Mouse (Mus musculus) intestine, embryonic 15.5 days (tissue): ENCODE measurements around the gene Slx1b. TPM values are rescaled to one million over a fixed set of nuclear protein-coding genes. Genes with fewer than 3 reads are reported as not detected.

ENCODE experiments used
- ATAC-seq: fragments of 200-750 bp; cut with Nextera tagmentation; 2 replicates; pipeline ENCODE4 v1.8.0; 2017; ENCODE audit warnings: moderate TSS enrichment, moderate library complexity
- H3K27ac ChIP-seq: fragments of 300-500 bp; sonication (generic); 2 replicates; pipeline ENCODE4 v1.5.1; 2015; ENCODE audit warnings: mild to moderate bottlenecking, inconsistent platforms
- H3K27me3 ChIP-seq: fragments of 300-500 bp; sonication (generic); replicated peaks from 2 replicates; pipeline ENCODE4 v1.6.1; 2015; ENCODE audit warnings: inconsistent platforms
- H3K36me3 ChIP-seq: fragments of 300-500 bp; sonication (generic); 2 replicates; pipeline ENCODE4 v1.6.1; 2015; ENCODE audit warnings: inconsistent platforms
- H3K4me1 ChIP-seq: fragments of 300-500 bp; sonication (generic); replicated peaks from 2 replicates; pipeline ENCODE4 v1.6.1; 2015; ENCODE audit warnings: inconsistent platforms
- H3K4me2 ChIP-seq: fragments of 300-500 bp; sonication (generic); replicated peaks from 2 replicates; pipeline ENCODE4 v1.6.1; 2015; ENCODE audit warnings: mild to moderate bottlenecking, inconsistent platforms
- H3K4me3 ChIP-seq: fragments of 300-500 bp; sonication (generic); replicated peaks from 2 replicates; pipeline ENCODE4 v1.5.1; 2015; ENCODE audit warnings: inconsistent platforms
- H3K9ac ChIP-seq: fragments of 300-500 bp; sonication (generic); 2 replicates; pipeline ENCODE4 v1.6.1; 2015; ENCODE audit warnings: inconsistent platforms
- H3K9me3 ChIP-seq: fragments of 300-500 bp; sonication (generic); 2 replicates; pipeline ENCODE4 v1.6.1; 2016; ENCODE audit warnings: inconsistent platforms
- WGBS: fragments of 180-500 bp; shearing (Covaris S2); methylation state at CpG from one replicate; pipeline ENCODE4 v1.1.7; 2015; 5-methylcytosine and 5-hydroxymethylcytosine counted together
- polyA plus RNA-seq: library from polyadenylated mRNA; unstranded; fragments of >200 nt; fragmentation: Nextera tagmentation; extraction: Ambion mirVana; gene quantifications from 2 replicates; pipeline ENCODE4 v1.2.1, GENCODE M21; 2015

Slx1b gene
- polyA plus RNA-seq, 1 experiment from 2014 or later = 8.1 TPM

DNA sequence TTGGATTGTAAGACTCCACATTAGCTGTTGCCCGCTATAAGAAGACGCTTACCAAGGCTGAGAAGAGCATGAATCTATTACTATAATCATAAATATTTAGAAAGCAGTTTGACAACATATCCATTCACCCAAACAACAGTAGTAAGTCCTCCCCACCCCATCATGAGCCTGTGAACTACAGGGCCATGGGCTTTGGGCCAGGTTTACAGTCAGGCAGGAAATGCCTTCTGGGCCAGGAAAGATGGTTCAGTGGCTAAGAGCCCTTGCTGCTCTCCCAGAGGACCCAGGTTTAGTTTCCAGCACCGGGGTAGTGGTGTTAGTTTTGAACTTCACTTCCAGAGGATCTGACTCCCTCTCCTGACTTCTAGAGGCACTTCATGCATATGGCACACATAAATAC lies 22.0 kb upstream of the Slx1b start:
- Histone ChIP-seq H3K27me3 (no peaks in the 10 kb centered on the region), H3K9ac (no peak overlapping the region), H3K4me1 (no peaks in the 10 kb centered on the region), H3K4me3 (no peak overlapping the region), H3K36me3 (no peaks in the 10 kb centered on the region), H3K4me2 (no peak overlapping the region), H3K27ac (no peak overlapping the region), H3K9me3 (no peaks in the 10 kb centered on the region)
- no peak for ATAC-seq
- 63% methylated on average over 3 of the region's 3 CpGs for WGBS

DNA sequence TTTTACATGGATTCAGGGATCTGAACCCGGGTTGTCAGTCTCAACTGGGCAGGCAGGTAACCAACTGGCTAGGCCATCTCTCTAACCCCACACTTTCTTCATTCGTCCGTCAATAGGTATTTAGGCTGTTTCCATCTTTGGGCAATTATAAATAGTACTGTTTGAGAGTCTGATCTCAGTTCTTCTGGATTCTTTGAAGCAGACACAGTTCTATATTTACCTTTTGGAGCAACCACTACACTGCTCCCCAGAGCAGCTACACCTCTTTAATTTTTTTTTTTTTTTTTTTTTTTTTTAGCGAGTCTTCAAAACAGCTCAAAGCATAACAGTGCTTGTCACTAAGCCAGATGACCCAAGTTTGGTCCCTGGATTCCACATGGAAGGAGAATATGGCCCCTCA lies 20.1 kb upstream of the Slx1b start:
- Histone ChIP-seq H3K4me1 (no peaks in the 10 kb centered on the region), H3K4me3 (no peak overlapping the region), H3K9me3 (no peaks in the 10 kb centered on the region), H3K4me2 (no peak overlapping the region), H3K9ac (no peak overlapping the region), H3K27ac (no peak overlapping the region), H3K36me3 (no peaks in the 10 kb centered on the region), H3K27me3 (no peaks in the 10 kb centered on the region)
- ATAC-seq = no peak
- WGBS = 75% methylated on average over 4 of the region's 4 CpGs

DNA sequence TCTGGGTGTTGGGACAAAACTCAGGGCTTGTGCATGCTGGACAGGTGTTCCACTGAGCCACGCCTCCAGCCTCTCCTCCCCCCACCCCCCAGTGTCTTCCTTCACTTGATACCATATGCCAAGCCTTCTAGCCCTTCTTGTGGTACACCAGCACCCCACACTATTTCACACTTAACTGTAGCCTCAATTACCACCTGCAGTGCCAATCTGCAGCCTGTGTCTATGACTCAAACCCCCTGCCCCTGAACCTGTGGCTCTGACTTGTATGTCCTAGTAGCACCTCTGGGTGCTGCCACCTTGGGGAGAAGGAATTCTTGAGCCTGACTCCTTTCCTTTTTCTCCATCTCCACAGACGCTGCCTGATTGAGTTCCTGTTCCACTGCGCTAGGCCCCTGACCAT lies 16.3 kb upstream of the Slx1b start:
- Histone ChIP-seq H3K9me3 (no peaks in the 10 kb centered on the region), H3K36me3 (no peaks in the 10 kb centered on the region), H3K27me3 (no peaks in the 10 kb centered on the region), H3K4me3 (no peak overlapping the region), H3K4me2 (no peak overlapping the region), H3K27ac (no peak overlapping the region), H3K9ac (no peak overlapping the region), H3K4me1 (no peaks in the 10 kb centered on the region)
- WGBS = 77% methylated on average over 3 of the region's 3 CpGs
- no peak for ATAC-seq

DNA sequence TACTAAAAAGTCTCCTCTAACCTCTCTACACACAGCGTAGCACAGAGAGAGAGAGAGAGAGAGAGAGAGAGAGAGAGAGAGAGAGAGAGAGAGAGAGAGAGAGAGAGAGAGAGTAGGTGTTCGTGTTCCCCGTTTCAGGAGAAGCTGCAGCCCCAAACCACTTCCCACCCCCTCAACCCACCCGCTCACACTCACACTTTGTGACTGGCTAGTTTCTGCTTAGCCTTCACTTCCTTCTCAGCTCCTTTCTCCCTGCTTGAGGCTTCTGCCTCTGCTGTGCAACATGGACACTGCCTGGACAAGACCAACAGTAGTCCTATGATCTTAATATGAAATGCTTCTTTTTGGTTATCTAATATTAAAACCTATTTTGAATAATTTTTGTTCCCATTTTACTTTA lies 14.7 kb upstream of the Slx1b start:
- Histone ChIP-seq H3K27ac (no peak overlapping the region), H3K4me3 (no peak overlapping the region), H3K27me3 (peaks cover under 1% of the 10 kb centered on the region; the same call in 1 of the 2 replicates), H3K9ac (no peak overlapping the region), H3K36me3 (no peaks in the 10 kb centered on the region), H3K9me3 (no peaks in the 10 kb centered on the region), H3K4me2 (no peak overlapping the region), H3K4me1 (no peaks in the 10 kb centered on the region)
- 66% methylated on average over 4 of the region's 4 CpGs for WGBS
- no peak for ATAC-seq

DNA sequence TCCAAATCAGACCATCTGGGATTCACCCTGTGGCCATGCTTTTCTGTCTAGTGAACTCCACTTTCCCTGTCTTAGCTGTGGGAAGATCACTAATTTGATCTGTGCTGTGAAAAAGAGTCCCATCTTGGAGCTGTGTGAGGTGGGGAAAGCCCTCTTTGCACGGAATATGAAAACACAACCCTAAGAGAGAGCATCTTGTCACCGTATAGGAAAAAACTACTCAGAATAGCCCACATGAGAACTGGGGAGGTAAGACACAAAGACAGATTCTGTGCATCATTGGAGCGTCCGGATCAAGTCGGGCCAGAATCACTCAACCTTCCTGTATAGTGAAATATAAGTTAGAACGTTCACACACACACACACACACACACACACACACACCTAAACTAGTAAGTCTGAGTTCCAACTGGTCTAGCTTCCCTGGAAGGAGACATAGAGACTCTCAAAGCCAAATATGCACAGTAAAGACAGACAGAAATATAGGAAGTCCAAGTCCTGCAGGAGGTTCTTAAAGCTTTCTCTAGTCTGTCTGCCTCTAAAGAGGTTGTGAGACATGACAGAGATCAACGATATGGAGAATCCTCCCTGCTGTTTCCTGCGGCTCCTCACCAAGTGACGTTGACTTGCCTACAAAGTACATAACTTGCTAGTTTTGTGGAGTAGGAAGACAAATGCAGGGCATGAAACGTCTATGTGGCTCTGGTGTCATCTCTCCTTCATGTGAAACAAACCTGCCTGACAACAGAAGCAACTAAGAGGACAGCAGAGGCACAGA lies 12.8 kb upstream of the Slx1b start:
- H3K4me3 ChIP-seq = no peak overlapping the region
- H3K9me3 ChIP-seq = no peaks in the 10 kb centered on the region
- no peak for ATAC-seq

DNA sequence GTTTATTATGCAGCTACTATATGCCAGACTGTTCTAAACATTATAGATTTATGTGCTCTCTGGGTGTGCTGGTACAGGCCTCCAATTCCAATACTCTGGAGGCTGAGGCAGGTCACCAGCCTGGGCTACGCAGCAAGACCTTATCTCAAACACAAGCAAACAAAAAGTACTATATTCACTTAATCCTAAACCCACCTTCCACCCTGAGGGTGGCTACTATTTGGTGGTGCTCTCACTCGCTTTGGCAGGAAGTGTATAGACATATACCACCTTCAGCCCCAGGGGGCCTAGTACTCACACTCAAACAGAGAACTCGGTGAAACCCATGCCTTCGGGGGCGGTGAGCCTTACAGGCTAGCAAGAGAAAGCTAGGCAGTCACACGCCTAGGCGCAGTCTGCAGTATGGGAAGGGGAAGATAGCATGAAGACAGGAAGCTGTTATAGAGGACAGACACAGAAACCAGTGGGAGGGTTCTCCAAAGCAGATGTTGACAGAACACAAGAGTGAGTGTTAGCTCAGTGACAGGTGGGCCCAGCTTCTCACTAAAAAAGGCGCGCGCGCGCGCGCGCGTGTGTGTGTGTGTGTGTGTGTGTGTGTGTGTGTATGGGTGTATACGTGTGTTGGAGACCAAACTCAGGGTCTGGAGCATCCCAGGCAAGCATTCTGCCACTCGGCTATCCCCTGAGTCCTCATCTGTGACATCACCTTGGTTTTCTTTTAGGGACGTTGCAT lies 12.0 kb upstream of the Slx1b start, which contains the start of gene Coro1a:
Gene Coro1a (minus strand): TSS at position 346 of the 733 bp plus-strand sequence.
- Histone ChIP-seq H3K9me3 (no peaks in the 10 kb centered on the region), H3K4me1 (peaks cover 6% of the 10 kb centered on the region), H3K4me3 (no peak within 1 kb of the TSS), H3K4me2 (no peak within 1 kb of the TSS), H3K36me3 (no peaks in the 10 kb centered on the region), H3K27me3 (peaks cover 22% of the 10 kb centered on the region), H3K27ac (no peak within 1 kb of the TSS), H3K9ac (no peak within 1 kb of the TSS)
- ATAC-seq = no peak
- WGBS = 84% methylated on average over 19 of the region's 19 CpGs

More for the DNA sequence above, 12.8 kb upstream of the Slx1b start:
- H3K27me3 ChIP-seq = peaks cover 19% of the 10 kb centered on the region
- no peak overlapping the region for H3K4me2 ChIP-seq
- WGBS = 80% methylated on average over 10 of the region's 10 CpGs
- peaks cover 6% of the 10 kb centered on the region for H3K4me1 ChIP-seq
- no peaks in the 10 kb centered on the region for H3K36me3 ChIP-seq
- H3K27ac ChIP-seq = no peak overlapping the region
- H3K9ac ChIP-seq = no peak overlapping the region

DNA sequence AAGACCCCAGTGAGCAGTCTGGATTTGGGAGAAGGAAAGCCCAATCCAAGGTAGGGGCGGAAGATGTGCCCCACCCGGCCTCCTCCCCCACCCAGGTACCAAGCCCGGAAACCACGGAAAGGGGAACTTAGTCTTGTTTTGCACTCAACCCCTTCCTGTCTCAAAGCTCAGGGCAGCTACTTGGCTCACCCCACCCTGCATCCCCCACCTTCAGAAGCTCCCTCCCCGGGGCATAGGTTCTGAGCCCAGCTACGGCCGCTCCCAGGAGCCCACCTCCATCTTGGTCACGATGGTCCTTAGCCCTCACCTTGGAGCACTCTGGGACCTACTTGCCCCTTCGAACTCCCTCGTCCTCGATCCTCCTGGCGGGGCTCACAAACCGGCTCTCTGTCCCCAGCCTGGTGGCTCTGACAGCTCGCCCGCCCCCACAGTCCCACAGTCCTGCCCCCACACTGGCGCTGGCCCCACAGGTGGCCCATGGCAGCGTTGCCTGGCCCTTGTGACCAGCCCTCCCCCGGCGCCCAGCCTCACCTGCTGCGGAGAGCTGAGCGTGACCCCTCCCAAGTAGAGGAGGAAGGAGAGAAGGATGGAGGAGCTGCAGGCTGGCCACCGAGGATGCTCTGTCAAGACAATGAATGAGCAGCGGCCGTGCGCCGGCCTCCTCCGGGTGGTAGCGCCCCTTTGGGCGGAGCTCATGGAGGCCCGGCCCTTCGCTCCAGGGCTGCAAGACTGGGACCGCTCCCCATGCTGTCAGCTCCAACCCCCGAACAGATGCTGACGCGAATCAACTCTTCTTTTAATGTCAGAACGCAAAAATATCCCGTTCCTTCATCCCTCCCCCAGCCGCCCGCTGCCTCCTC lies 8.8 kb upstream of the Slx1b start:
- Histone ChIP-seq H3K36me3 (no peaks in the 10 kb centered on the region), H3K27ac (no peak overlapping the region), H3K4me3 (peak overlapping the region; percentile 39), H3K27me3 (peaks cover 22% of the 10 kb centered on the region), H3K4me1 (peaks cover 11% of the 10 kb centered on the region), H3K9me3 (no peaks in the 10 kb centered on the region), H3K9ac (peak overlapping the region; percentile 39), H3K4me2 (peak overlapping the region; percentile 77)
- WGBS = 3% methylated on average over 39 of the region's 39 CpGs
- peak; percentile 82 for ATAC-seq

DNA sequence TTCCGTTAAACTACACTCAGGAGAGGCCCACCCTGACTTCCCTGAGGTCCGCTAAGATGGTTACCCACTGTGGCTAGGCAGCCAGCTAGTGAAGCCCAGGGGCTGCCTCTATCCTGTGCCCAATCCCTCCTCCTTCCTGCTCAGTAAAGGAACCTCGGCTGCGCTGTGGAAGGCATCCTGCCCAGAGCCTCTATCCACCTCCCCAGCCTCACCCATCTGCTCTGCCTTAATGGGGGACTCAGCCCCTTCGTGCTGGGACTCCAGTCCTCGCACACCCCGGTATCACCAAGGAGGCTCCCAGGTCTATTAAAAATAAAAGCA lies 8.1 kb upstream of the Slx1b start:
- H3K9ac ChIP-seq = no peak overlapping the region
- H3K4me2 ChIP-seq = peak overlapping the region; percentile 77; the same call in 1 of the 2 replicates
- ATAC-seq = no peak
- no peaks in the 10 kb centered on the region for H3K9me3 ChIP-seq
- peaks cover 13% of the 10 kb centered on the region for H3K4me1 ChIP-seq
- H3K4me3 ChIP-seq = peak overlapping the region; percentile 39
- no peaks in the 10 kb centered on the region for H3K36me3 ChIP-seq
- WGBS = 19% methylated on average over 7 of the region's 7 CpGs
- no peak overlapping the region for H3K27ac ChIP-seq
- H3K27me3 ChIP-seq = peaks cover 22% of the 10 kb centered on the region

DNA sequence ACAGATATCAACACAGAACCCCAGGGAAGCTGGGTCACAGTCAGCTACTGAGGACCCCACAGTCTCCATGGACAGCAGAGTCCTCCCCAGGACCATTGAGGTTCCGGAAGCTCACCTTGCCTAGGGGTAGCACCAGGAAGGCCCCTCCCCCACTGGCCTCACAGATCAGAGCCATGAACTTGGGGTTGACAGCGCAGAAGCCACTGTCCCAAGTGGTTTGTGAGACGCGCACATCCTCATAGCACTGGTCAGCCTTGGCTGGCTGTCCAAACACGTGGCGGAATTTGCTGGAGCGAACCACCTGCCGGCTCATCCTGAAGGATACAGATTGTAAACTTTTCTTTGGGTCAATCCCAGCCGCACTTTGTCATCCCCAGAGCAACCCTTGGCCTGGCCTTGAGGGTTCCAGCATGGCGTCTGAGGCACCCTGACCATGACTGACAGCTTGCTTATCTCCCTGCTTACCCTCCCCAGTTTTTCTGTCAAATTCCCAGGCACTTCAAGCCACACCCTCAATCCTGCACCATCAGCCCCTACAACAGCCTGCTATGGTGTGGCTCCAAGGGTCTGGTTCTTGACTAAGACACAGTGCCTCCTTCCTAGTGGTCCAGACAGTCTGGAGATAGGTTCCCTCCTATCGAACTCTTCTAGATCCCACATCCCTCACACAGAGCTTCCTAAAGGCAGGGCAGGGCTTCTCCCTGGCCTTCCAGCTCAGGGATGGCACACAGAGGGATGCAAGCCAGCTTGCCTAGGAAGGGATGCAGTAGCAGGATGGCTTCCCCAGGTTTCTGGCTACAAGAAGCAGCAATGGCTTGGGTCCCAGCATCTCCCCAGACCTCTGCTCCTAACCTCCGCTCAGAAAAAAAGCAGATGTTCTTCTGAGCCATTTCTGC lies 7.5 kb upstream of the Slx1b start:
- Histone ChIP-seq H3K4me2 (no peak overlapping the region), H3K9me3 (no peaks in the 10 kb centered on the region), H3K4me1 (peaks cover 13% of the 10 kb centered on the region), H3K36me3 (no peaks in the 10 kb centered on the region), H3K27me3 (peaks cover 22% of the 10 kb centered on the region), H3K4me3 (peak overlapping the region; percentile 39; the same call in 1 of the 2 replicates), H3K27ac (peak overlapping the region; percentile 6; the same call in 1 of the 2 replicates), H3K9ac (no peak overlapping the region)
- 76% methylated on average over 12 of the region's 12 CpGs for WGBS
- no peak for ATAC-seq

DNA sequence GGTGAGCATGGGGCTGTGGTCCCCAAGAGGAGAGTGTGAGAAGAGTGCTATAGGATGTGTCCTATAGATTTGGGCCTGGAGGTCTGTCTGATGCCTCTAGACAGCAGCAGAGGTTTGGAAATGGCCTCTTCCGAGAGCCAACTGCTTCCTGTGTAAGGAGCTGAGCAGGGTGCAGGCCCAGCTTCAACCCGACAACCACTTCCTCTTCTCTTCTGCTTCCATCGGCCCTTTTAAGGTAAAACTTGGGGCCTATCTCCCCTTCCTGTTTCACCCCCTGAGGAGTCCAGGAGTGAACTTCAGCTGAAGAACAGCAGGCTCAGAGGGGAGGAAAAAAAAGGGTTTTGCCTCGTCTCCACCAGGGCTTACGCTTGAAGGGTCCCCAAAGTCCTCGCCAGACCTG lies 6.8 kb upstream of the Slx1b start:
- peak overlapping the region; percentile 6; the same call in 1 of the 2 replicates for H3K27ac ChIP-seq
- no peak for ATAC-seq
- no peaks in the 10 kb centered on the region for H3K9me3 ChIP-seq
- H3K4me1 ChIP-seq = peaks cover 13% of the 10 kb centered on the region
- H3K36me3 ChIP-seq = 0 out of 2 replicates have a peak, but pooled peaks cover 3% of the 10 kb centered on the region
- H3K9ac ChIP-seq = no peak overlapping the region
- 66% methylated on average over 6 of the region's 6 CpGs for WGBS
- H3K27me3 ChIP-seq = peaks cover 22% of the 10 kb centered on the region
- H3K4me3 ChIP-seq = no peak overlapping the region
- H3K4me2 ChIP-seq = no peak overlapping the region

DNA sequence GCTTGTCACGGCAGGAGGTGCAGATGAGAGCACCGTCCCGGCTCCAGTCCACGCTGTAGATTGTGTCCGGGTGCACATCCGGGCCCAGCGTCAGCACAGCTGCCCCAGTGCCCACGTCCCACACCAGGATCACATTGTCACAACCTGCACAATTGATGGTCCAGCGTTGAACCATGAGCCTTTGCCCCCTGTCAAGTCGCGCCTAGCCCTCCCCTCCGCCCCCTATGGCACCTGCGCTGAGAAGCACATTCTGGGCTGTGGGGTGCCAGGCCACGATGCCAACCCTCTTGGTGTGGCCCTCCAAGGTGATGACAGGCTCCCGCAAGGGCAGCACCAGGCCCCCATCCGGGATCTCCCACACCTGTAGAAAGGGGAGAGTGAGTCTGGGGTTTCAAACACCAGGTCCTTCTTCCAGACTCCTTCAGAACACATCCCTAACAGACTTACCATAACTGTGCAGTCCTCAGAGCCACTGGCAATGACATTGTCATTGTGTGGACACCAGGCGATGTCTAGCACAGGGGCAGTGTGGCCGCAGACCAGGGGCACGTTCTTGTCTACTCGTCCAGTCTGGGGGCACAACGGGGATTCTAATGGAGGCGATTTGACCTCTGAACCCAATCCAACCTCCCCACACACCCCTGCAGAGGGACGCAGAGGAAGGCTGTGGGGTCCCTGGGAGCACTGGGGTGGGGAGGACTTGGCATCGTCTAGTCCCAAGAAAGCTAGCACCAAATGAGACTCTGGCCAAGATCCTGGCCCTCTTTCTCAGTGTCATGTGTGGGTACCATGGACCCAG lies 6.2 kb upstream of the Slx1b start:
- Histone ChIP-seq H3K4me3 (0 out of 2 replicates have a peak overlapping the region, but pooled peaks have one; percentile 5), H3K9ac (no peak overlapping the region)

More for the DNA sequence above, 6.2 kb upstream of the Slx1b start:
- H3K27me3 ChIP-seq = peaks cover 22% of the 10 kb centered on the region
- 60% methylated on average over 24 of the region's 24 CpGs for WGBS
- H3K4me2 ChIP-seq = peak overlapping the region; percentile 10
- H3K36me3 ChIP-seq = 0 out of 2 replicates have a peak, but pooled peaks cover 4% of the 10 kb centered on the region
- no peak for ATAC-seq
- H3K9me3 ChIP-seq = no peaks in the 10 kb centered on the region
- peaks cover 17% of the 10 kb centered on the region for H3K4me1 ChIP-seq
- no peak overlapping the region for H3K27ac ChIP-seq
